Mouse (Mus musculus) neural tube, embryonic 14.5 days (tissue): Measurements from ENCODE around the gene Yjefn3. TPM values are rescaled to one million over a fixed set of nuclear protein-coding genes. Genes with fewer than 3 reads are reported as not detected.

Source experiments
- ATAC-seq: fragments of 200-750 bp; cut with Nextera tagmentation; 2 replicates; pipeline ENCODE4 v1.8.0; 2017; ENCODE audit warnings: low read depth, mild to moderate bottlenecking, moderate TSS enrichment, moderate library complexity
- H3K27ac ChIP-seq: fragments of 300-500 bp; sonication (generic); 2 replicates; pipeline ENCODE4 v1.5.1; 2014; ENCODE audit warnings: low read depth, mild to moderate bottlenecking, control low read depth, low read length, moderate library complexity, mixed read lengths
- H3K27me3 ChIP-seq: fragments of 300-500 bp; sonication (generic); 2 replicates; pipeline ENCODE4 v1.6.1; 2014; ENCODE audit warnings: low read length; ENCODE audit not compliant: control insufficient read depth, insufficient read depth
- H3K36me3 ChIP-seq: fragments of 300-500 bp; sonication (generic); 2 replicates; pipeline ENCODE4 v1.6.1; 2014; ENCODE audit warnings: low read length, mixed read lengths; ENCODE audit not compliant: control insufficient read depth, insufficient read depth
- H3K4me1 ChIP-seq: fragments of 300-500 bp; sonication (generic); 2 replicates; pipeline ENCODE4 v1.6.1; 2014; ENCODE audit warnings: low read length; ENCODE audit not compliant: control insufficient read depth, insufficient read depth
- H3K4me2 ChIP-seq: fragments of 300-500 bp; sonication (generic); 2 replicates; pipeline ENCODE4 v1.6.1; 2014; ENCODE audit warnings: mild to moderate bottlenecking, low read depth, low read length, control low read depth
- H3K4me3 ChIP-seq: fragments of 300-500 bp; sonication (generic); 2 replicates; pipeline ENCODE4 v1.5.1; 2014; ENCODE audit warnings: low read depth, low read length, control low read depth, mixed read lengths
- H3K9ac ChIP-seq: fragments of 300-500 bp; sonication (generic); replicated peaks from 2 replicates; pipeline ENCODE4 v1.6.1; 2014; ENCODE audit warnings: low read depth, mild to moderate bottlenecking, control low read depth, low read length, mixed read lengths
- H3K9me3 ChIP-seq: fragments of 300-500 bp; sonication (generic); 2 replicates; pipeline ENCODE4 v1.6.1; 2016; ENCODE audit warnings: low read length; ENCODE audit not compliant: control insufficient read depth
- WGBS: fragments of 180-500 bp; shearing (Covaris S2); extraction: QIAGEN DNeasy Blood & Tissue Kit; methylation state at CpG from one replicate; pipeline ENCODE4 v1.1.7; 2014; 5-methylcytosine and 5-hydroxymethylcytosine counted together
- polyA plus RNA-seq: library from polyadenylated mRNA; unstranded; fragments of >200 nt; fragmentation: Nextera tagmentation; extraction: Ambion mirVana; gene quantifications from 2 replicates; pipeline ENCODE4 v1.2.1, GENCODE M21; 2014

The Yjefn3 gene
- polyA plus RNA-seq, 1 experiment from 2014 or later: 11.5 TPM

GRCm38 (mm10) chr8:69888244-69888866 lies 14.2 kb downstream of the Yjefn3 start:
- ATAC-seq: no peak
- H3K9ac ChIP-seq: no peak overlapping the region
- 8% methylated on average over 24 of the region's 24 CpGs for WGBS
- H3K9me3 ChIP-seq: no peaks in the 10 kb centered on the region
- H3K27me3 ChIP-seq: peaks cover 58% of the 10 kb centered on the region
- H3K4me2 ChIP-seq: peak overlapping the region; percentile 36; the same call in 1 of the 2 replicates
- no peak overlapping the region for H3K27ac ChIP-seq
- H3K4me1 ChIP-seq: peaks cover 13% of the 10 kb centered on the region
- H3K36me3 ChIP-seq: no peaks in the 10 kb centered on the region
- H3K4me3 ChIP-seq: peak overlapping the region; percentile 22; the same call in 1 of the 2 replicates

GRCm38 (mm10) chr8:69887289-69888243 lies 14.9 kb downstream of the Yjefn3 start, which contains the start of gene Cilp2:
Gene Cilp2, minus strand, starts transcription at chr8:69887687.
- WGBS: 1% methylated on average over 49 of the region's 60 CpGs
- H3K9ac ChIP-seq: no peak within 1 kb of the TSS

DNA sequence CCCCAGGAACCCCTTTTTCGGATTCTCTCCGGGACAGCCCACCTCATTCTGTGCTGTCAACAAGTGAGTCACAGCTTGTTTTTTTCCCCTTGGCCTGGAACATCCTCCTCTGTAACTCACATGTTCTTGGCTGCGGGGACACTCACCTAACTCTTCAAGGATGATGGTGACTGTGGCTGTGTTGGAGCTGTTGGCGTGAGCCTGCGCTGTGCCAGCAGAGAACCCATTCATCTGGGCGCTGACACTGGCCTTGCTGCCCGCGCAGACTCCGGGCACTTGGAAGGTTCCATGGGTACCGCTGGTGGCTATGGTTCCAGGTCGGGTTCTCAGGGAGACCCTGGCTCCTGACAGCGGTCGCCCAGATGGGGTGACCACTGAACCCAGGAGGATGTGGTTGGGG lies 18.4 kb downstream of the Yjefn3 start:
- WGBS: 54% methylated on average over 13 of the region's 13 CpGs
- no peak overlapping the region for H3K4me2 ChIP-seq

More at GRCm38 (mm10) chr8:69887289-69888243, 14.9 kb downstream of the Yjefn3 start, which contains the start of gene Cilp2:
- Histone ChIP-seq H3K27me3 (peaks cover 66% of the 10 kb centered on the region), H3K27ac (no peak within 1 kb of the TSS), H3K9me3 (no peaks in the 10 kb centered on the region), H3K4me3 (peak within 1 kb of the TSS; percentile 22), H3K36me3 (no peaks in the 10 kb centered on the region), H3K4me1 (peaks cover 13% of the 10 kb centered on the region), H3K4me2 (peak within 1 kb of the TSS; percentile 36)
- ATAC-seq: 0 out of 2 replicates have a peak, but pooled peaks have one; percentile 7

GRCm38 (mm10) chr8:69882833-69883600 lies 19.5 kb downstream of the Yjefn3 start:
- Histone ChIP-seq H3K9ac (no peak overlapping the region), H3K4me1 (peaks cover 9% of the 10 kb centered on the region), H3K9me3 (no peaks in the 10 kb centered on the region), H3K4me3 (peak overlapping the region; percentile 37; the same call in 1 of the 2 replicates), H3K27me3 (peaks cover 83% of the 10 kb centered on the region), H3K36me3 (no peaks in the 10 kb centered on the region), H3K27ac (no peak overlapping the region), H3K4me2 (peak overlapping the region; percentile 49)
- ATAC-seq: peak; percentile 3
- WGBS: 12% methylated on average over 49 of the region's 52 CpGs

More for the DNA sequence above, 18.4 kb downstream of the Yjefn3 start:
- Histone ChIP-seq H3K9me3 (no peaks in the 10 kb centered on the region), H3K4me3 (no peak overlapping the region), H3K27ac (no peak overlapping the region), H3K27me3 (peaks cover 94% of the 10 kb centered on the region), H3K36me3 (no peaks in the 10 kb centered on the region), H3K4me1 (peaks cover 15% of the 10 kb centered on the region), H3K9ac (no peak overlapping the region)
- no peak for ATAC-seq

DNA sequence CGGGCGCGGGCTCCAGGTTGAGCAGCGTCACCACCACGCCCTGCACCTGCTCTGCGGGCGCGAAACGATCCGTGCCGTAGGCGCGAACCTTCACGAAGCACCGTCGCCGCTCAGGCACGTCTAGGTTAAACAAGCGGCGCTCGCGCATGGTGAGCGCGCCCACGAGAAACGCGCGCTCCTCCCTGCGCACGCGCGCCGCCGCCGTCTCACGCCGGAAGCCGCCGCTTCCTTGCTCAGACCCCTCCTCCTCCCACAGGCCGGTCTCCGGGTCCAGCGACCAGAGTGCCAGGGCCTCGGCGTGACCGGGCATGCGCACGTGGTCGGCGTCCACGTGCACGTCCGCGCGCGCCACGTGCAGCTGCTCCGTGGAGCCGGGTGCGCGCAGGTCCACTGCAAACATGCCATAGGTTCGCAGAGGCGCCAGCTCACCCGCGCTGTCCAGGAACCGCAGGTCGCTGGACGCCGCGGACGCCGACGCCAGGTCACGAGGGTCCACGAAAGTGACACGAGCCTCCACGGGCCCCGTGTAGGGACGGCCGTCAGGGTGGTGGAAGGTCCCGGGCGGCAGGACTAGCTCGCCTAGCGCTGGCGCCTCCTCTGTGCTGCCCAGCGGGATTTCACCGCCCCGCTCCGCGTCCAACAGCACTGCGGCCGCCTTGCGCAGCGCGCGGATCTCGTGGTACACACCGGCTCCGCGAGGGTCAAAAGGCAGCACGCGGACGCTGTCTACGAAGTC lies 20.3 kb downstream of the Yjefn3 start:
- 0 out of 2 replicates have a peak, but pooled peaks cover 2% of the 10 kb centered on the region for H3K4me1 ChIP-seq
- WGBS: 7% methylated on average over 96 of the region's 103 CpGs
- peak overlapping the region; percentile 7; the same call in 1 of the 2 replicates for H3K9ac ChIP-seq
- peak overlapping the region; percentile 49 for H3K4me2 ChIP-seq
- H3K27ac ChIP-seq: no peak overlapping the region
- peak overlapping the region; percentile 37 for H3K4me3 ChIP-seq
- no peaks in the 10 kb centered on the region for H3K36me3 ChIP-seq
- peak; percentile 73 for ATAC-seq
- no peaks in the 10 kb centered on the region for H3K9me3 ChIP-seq
- peaks cover 75% of the 10 kb centered on the region for H3K27me3 ChIP-seq

GRCm38 (mm10) chr8:69881261-69881865 lies 21.1 kb downstream of the Yjefn3 start:
- Histone ChIP-seq H3K4me1 (0 out of 2 replicates have a peak, but pooled peaks cover 2% of the 10 kb centered on the region), H3K4me2 (peak overlapping the region; percentile 49), H3K9ac (no peak overlapping the region; the same call in 1 of the 2 replicates), H3K9me3 (no peaks in the 10 kb centered on the region), H3K27ac (no peak overlapping the region), H3K27me3 (peaks cover 71% of the 10 kb centered on the region), H3K36me3 (no peaks in the 10 kb centered on the region), H3K4me3 (peak overlapping the region; percentile 37)
- WGBS: 14% methylated on average over 77 of the region's 79 CpGs
- peak; percentile 21 for ATAC-seq

DNA sequence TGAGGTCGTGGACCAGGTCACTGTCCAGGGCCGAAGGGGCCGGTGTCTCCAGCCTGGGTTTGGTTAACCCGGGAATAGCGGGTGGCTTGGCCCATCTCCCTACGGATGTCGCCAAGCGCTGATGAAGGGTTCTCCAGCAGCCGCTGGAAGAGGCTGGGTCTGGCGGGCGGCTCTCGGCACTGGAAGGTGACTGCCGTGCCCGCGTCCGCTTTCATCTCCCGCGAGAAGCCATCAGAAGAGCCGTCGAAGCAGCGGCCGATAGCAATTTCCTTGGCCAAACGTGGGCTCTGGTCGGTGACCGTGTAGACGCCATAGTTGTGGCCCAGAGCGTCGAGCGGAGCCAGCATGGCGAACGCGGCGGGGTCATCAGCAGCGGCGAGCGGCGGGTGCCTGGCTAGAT lies 21.7 kb downstream of the Yjefn3 start:
- Histone ChIP-seq H3K27me3 (peaks cover 67% of the 10 kb centered on the region), H3K4me3 (peak overlapping the region; percentile 37), H3K4me2 (peak overlapping the region; percentile 49), H3K4me1 (0 out of 2 replicates have a peak, but pooled peaks cover 2% of the 10 kb centered on the region), H3K27ac (no peak overlapping the region), H3K9ac (no peak overlapping the region), H3K9me3 (no peaks in the 10 kb centered on the region), H3K36me3 (no peaks in the 10 kb centered on the region)
- 10% methylated on average over 37 of the region's 37 CpGs for WGBS
- no peak for ATAC-seq
